Mouse (Mus musculus): ENCODE measurements around the gene Spsb1. TPM values are rescaled to one million over a fixed set of nuclear protein-coding genes. Genes with fewer than 3 reads are reported as not detected.

Spsb1 gene
- total RNA-seq, 2 experiments from 2014 or later: 5.2 to 8.2 TPM

GRCm38 (mm10) chr4:149882139-149882916 is 72.5 kb downstream of the Spsb1 start:
- DNase-seq: no peak

- DNase-seq: no peak
Observed at GRCm38 (mm10) chr4:149880908-149881307, 73.9 kb downstream of the Spsb1 start.

- no peak for DNase-seq
Observed at GRCm38 (mm10) chr4:149879980-149880379, 74.9 kb downstream of the Spsb1 start.

DNA sequence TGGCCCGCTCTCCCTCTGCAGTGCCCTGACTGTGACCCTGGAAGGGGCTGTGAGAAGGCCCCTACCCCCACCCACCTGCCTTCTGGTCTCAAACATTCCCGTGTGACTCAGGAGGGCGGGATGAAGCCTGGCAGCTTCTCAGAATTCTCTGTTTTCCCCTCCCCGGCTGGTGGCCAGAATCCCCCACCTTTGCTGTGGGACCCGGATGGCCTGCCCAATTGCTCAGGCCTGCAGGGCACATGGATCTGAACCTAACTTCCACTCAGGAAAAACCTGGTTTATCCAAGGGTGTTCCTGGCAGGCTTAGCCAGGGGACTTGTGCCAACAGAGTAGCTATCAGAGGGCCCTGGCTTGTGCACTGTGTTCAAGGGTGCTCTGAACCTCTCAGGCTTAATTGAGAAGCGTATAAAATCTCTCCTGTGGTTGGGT is 76.8 kb downstream of the Spsb1 start:
- DNase-seq: no peak

DNA sequence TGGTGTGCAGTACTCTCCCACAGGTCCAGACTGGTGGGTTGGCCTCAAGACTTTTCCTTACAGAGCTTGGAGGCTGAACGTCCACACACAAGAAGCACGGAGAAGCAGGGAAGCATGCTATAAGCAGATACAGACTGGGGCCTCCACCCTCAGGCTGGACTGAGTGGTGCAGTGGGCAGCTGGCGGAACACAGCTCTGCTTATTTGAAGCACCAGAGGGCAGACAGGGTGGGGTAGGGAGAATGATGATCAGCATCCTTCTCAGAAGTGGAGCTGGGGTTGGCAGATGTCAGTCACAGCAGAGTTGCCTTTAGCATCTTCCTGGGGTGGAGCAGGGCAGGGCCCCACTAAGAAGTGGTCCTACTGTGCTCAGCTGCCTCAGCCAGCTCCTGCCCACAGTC is 77.6 kb downstream of the Spsb1 start:
- DNase-seq: no peak

GRCm38 (mm10) chr4:149876761-149877160 is 78.1 kb downstream of the Spsb1 start:
- DNase-seq: peak; percentile 78

GRCm38 (mm10) chr4:149875986-149876501 is 78.8 kb downstream of the Spsb1 start:
- peak; percentile 62 for DNase-seq

DNA sequence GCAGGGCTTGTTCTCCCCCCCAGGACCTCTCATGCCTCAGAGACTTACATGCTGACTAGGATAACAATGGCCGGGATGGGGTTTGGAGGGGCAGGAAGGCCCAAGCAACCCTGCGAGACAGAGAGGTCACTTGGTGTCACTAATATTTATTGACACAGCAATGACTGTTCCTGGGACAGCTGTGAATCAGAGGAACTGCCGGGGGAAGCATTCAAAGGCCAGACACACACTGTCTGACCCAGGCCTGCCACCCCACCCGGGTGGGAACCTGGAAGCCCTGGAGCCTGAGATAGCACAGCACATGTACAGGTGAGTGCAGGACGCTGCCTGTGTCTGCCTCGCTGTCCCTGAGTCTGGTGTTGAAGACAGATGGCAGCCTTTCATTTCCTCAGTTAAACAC is 79.5 kb downstream of the Spsb1 start:
- no peak for DNase-seq

- DNase-seq: no peak
Observed at GRCm38 (mm10) chr4:149872236-149872635, 82.6 kb downstream of the Spsb1 start.

DNA sequence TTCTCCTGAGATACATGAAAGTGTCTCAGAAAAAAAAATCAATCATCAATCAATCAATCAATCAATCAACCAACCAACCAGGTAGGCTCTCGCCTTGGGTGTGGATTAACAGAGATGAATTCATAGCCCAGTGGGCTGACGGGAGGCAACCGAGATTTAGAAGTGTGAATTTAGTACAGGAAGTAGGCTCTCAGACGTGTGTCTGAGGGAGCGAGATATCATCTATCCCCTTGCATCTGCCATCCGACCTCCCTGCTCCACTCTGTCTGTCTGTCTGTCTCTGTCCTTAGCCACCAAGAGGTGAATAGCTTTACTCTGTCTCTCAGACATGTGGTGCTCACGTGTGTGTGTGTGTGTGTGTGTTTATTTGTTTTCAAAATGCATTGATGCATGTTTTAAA is 83.3 kb downstream of the Spsb1 start:
- DNase-seq: no peak

DNA sequence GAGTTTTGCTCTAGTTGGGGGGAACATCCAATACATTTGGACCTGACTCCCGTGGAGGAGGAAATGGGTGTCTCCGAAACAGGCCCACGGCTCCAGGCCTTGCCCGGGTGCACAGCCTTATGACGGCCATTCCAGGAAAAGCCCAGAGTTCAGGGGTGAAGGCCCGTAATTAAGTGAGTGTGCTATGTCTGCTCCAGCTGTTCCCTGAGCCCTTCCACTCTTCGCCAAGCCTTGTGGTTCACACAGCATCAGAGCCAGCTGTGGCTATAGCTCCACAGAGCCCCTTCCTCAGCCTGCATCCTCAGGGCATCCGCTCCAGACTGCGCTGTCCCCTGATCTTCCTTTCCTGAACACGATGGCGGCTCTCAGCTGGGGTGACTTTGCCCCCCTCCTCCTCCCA is 83.8 kb downstream of the Spsb1 start:
- DNase-seq: no peak

DNA sequence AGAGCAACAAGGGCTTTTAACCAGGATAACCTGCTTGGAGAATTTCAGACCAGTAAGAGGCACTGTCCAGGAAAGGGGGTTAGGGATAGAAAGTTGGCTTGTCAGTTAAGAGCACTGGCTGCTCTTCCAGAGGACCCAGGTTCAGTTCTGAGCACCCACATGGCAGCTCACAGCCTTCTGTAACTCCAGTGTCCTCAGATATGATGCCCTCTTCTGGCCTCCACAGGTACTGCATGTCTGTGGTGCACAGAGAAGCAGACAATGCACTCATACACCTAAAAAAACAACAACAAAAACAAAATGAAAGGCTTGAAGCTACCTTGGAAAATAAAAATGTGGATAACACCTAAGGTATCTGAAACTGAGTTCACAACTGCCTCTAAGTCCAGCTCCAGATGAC is 84.4 kb downstream of the Spsb1 start:
- no peak for DNase-seq

DNA sequence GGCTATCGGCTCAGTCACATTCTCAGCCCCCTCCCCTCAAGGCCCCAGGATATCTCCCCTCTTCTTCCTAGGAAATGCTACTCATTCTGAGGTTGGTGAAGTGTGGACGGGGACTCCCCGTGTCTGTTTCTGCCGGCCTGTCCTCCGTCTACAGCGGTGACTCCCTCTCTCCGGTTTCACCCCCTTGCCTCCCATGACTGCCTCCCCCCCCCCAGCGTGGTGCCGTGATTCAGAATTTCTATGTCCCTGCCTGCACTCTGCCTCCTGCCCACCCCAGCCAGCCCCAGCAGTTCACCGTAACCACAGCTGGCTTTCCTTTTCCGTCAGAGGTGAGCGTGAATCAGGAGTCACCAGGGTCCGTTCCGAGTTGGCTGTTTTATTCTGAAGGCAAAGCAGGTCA is 86.1 kb downstream of the Spsb1 start:
- DNase-seq: no peak

DNA sequence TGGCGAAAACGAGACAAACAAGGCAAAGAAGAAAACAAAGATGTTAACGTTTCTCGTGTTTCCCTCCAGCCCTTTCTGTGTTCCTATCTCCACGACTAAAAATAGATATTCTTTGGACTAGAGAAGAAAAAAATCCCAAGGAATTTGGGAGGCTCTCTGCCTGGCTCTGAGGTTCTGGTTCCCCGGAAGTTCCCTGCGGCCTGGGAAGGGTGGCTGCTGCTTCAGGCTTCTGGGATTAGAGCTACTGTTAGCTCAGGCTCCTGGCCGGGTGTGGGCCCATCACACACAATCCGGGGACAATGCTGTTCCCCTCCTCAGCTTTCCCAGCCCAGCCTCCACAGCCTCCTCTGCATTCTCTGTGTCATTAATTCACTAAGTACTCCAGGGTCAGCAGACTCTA is 86.8 kb downstream of the Spsb1 start:
- no peak for DNase-seq

- no peak for DNase-seq
Observed at GRCm38 (mm10) chr4:149867351-149867750, 87.5 kb downstream of the Spsb1 start.

DNA sequence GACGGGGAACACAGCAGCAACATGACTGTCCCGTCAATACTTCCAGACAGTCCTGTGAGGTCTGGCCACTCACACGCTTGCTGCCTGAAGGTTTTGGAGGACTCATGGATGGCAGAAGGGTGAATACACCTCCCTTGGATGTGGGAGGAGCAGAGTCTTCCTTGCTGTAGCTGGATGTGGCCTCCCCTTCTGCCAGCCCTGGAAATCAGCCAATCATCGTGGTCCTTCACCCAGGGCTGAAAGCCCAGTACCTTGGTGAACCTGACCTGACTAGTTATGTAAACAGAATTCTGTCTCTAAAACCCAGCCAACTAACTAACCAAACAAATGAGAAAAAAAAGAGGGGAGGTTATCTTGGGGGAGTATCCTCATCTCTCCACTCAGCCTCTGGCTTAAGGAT is 90.4 kb downstream of the Spsb1 start:
- no peak for DNase-seq

DNA sequence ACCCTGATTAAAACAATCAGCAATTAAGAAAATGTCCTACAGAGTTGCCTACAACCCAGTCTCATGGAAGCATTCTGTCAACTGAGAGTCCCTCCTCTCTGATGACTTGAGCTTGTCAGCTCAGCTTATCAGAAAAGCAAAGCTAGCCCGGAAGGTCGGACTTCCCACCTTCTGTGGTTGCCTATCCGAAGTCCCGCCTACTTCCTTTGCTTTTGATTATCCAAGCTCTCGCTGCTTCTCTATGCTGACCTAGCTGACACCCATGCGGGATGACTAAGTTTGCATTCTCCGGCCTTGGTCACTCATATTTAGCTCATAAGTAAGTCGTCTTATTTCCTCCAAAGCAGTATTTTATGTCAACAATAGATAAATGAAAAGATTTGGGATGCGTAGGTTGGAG is 91.3 kb downstream of the Spsb1 start:
- no peak for DNase-seq

GRCm38 (mm10) chr4:149860393-149860792 is 94.5 kb downstream of the Spsb1 start:
- no peak for DNase-seq

DNA sequence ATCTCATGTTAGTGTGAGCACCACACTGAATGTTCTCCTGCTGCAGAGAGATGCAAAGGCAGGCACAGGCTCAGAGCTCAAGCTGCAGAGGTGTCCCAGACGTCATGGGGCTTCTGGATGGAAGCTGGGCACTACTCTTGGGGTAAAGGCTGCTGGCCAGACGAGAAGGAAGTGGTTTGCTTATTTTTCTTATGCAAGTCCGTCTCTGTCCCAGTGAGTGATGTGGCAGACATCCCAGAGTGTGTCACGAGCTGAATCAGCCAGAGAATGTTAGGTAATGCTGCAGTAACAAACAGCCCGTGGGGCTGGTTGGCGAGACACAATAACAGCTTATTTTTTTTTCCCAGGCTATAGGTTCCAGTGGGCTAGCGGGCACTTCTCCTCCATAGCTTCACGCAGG is 96.3 kb downstream of the Spsb1 start:
- no peak for DNase-seq

- DNase-seq: no peak
Observed at GRCm38 (mm10) chr4:149858097-149858496, 96.7 kb downstream of the Spsb1 start.

GRCm38 (mm10) chr4:149857688-149858087 is 97.2 kb downstream of the Spsb1 start:
- DNase-seq: no peak

GRCm38 (mm10) chr4:149855892-149856807 is 98.7 kb downstream of the Spsb1 start:
- DNase-seq: peak; percentile 53
